Mouse (Mus musculus) CD4-positive helper T cell, adult 2 months (primary cell): ENCODE measurements around the gene Hist1h3b.
"Not testable (repeated sequence)": the region's sequence is repeated elsewhere in the genome, so short reads cannot be mapped to it uniquely, and the experiment has no call there.

Source experiments
- DNase-seq: peaks from one replicate; pipeline ENCODE4 v3.0.0-alpha.2; 2012; ENCODE audit warnings: low read depth, missing footprints, low spot score

Hist1h3b gene

DNA sequence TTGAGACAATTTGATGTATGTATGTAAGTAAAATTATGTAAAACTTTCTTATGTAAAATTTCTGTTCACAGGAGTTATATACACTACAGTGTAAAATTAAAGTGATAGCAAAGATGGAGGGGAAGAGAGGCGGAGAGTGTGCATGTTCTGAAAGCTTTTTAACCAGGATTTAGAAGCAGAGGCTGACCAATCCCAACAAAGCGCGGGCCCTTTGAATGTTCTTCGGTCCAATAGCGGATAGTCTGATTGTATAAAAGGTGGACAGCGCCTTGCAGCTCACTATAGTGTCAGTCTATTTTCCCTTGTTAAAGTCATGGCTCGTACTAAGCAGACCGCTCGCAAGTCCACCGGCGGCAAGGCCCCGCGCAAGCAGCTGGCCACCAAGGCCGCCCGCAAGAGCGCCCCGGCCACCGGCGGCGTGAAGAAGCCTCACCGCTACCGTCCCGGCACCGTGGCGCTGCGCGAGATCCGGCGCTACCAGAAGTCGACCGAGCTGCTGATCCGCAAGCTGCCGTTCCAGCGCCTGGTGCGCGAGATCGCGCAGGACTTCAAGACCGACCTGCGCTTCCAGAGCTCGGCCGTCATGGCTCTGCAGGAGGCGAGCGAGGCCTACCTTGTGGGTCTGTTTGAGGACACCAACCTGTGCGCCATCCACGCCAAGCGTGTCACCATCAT, at the start of gene Hist1h3b:
Gene Hist1h3b (plus strand): TSS at position 201 of the 675 bp plus-strand sequence.
- peak; percentile 85 for DNase-seq

- not testable (repeated sequence) for DNase-seq
Observed at GRCm38 (mm10) chr13:23702801-23703200, 49.3 kb upstream of the Hist1h3b start.

GRCm38 (mm10) chr13:23705751-23706356, 46.2 kb upstream of the Hist1h3b start:
- DNase-seq: no peak

GRCm38 (mm10) chr13:23706771-23707170, 45.3 kb upstream of the Hist1h3b start:
- DNase-seq: no peak

GRCm38 (mm10) chr13:23708041-23708440, 44.0 kb upstream of the Hist1h3b start:
- no peak for DNase-seq

- DNase-seq: no peak
Observed at GRCm38 (mm10) chr13:23708654-23709053, 43.4 kb upstream of the Hist1h3b start.

- no peak for DNase-seq
Observed at GRCm38 (mm10) chr13:23709714-23710373, 42.2 kb upstream of the Hist1h3b start.

GRCm38 (mm10) chr13:23710374-23711089, 41.5 kb upstream of the Hist1h3b start, which contains the start of gene Hfe:
Gene Hfe, minus strand, starts transcription at chr13:23710854.
- DNase-seq: peak; percentile 83

DNA sequence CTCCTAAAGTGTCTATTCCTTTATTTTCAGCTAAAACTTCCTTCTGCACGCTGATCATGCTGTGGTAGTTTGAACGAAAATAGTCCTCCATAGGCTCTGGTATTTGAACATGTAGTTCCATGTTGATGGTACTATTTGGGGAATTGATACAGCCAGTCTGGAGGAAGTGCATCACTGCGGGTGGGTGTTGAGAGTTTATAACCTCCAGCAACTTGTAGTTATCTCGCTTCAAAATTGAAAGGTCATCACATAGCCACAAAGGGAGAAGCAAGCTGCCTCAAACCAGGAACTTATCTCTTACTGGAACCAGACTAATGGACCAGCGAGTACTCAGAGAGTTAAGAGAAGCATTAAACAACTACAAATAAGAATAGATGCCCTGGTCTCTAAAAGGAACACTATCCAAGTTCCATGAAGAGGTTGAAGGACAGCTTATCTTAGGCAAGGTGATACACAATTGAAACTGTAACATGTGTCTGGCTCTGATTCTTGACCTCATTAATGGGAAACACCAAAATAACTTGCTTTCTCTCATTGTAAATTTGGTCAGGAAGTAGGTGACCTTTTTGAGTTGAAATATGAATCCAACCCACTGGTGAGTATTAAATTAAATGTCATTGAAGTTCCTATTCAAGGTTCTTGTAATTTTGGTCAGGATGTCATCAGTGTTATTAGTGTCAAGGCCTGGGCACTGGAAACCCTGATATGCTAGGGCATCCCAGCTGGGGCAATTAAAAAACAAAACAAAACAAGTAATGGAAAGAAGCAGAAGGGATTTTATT, 35.6 kb upstream of the Hist1h3b start:
- DNase-seq: no peak

DNA sequence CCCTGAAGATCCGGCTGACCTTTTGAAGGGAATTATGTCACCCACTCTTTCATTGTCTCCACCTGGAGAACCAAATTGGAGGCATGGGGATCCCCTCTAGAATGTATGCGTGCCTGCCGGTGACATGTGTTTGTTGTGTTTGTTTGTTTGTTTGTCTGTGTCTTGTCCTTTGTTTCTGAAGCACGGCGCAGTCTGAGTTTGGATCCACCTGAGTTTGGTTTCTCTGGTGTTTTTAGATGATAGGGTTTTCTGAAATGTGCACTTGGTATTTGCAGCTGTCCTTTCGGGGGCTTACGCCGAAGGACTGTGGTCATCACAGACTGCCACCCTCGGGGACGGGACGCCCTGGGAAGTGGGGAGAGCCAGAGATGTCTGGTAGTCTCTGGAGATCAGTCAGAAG, 34.9 kb upstream of the Hist1h3b start:
- no peak for DNase-seq

DNA sequence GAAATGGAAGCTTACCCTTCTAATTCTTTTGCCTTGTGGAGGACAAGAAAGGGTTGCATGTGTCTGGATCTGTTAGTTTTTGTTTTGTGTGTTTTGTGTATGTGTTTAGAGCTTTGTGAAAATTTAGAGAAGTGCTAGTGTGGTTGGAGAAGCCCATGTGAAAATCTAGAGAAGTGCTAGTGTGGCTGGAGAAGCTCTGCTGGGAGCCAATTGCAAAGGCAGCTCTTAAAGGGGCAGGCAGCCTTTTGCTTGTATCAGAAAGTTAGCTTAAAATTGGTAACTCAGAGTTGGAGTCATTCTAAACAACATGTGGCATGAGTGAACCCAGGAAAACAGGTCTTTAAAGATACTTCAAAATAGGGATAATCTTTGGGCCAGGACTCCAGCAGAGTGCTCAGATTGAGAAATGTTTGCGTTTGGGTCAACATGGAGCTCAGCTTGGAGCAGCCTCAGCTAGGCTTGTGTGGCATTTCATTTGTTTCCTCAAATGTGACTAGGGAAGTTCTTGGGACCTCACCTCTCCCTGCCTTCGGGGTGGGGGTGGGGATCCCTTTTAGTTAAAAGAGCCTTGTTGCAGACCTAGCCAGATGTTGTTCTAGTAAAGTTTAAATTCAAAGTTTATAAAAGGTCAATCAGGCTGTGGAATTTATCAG, 34.3 kb upstream of the Hist1h3b start:
- DNase-seq: not testable (repeated sequence)

- no peak for DNase-seq
Observed at GRCm38 (mm10) chr13:23724239-23724638, 27.8 kb upstream of the Hist1h3b start.

DNA sequence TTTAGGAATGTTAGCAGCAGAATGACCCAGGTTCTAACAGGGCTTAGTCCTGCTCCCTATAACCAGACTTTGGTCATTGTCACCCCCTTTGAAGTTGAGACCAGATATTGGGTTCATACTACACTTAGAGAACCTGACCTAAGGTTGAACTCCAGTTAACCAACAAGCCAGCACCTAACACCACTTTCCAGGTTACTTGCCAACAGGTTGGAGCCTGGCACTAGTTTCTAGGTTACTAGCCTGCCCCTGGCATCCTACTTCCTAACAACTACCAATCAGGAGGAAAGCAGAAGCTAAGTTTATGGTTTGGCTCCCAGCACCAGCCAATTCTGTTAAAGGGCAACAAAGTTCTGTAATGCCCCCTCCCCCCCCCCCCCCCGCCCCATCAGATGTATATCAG, 26.9 kb upstream of the Hist1h3b start:
- DNase-seq: no peak

DNA sequence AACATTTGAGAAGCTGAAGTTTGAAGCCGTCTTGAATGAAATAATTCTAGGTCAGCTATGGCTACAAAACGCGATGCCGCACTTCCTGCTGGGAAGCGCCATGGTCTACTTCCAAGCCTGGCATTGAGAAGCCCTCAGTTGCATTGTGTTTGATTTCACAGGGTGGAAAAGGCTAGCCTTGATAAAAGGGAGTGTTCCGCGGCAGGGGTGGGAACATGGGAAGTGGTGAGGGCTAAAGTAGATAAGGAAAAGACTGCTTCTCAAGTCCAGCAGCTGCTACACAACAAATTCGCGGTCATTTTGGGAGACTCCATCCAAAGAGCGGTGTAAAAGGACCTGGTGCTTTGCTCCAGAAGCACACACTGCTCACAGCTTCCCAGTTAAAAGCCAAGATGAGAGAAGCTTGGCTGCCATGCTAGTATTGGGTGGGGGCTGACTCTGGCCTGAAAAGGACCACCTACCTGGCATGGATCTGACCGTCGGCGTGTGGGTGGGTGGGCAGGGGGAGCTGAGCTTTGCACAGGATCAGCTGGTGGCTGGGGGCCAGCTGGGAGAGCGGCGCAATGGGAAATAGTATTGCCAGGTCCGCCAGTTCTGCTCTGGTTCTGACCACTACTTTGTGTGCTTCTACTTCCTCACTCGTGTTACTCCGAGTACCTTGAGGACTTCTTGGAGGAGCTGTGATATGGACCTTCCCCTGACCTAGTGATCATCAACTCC, 23.4 kb upstream of the Hist1h3b start:
- DNase-seq: no peak

DNA sequence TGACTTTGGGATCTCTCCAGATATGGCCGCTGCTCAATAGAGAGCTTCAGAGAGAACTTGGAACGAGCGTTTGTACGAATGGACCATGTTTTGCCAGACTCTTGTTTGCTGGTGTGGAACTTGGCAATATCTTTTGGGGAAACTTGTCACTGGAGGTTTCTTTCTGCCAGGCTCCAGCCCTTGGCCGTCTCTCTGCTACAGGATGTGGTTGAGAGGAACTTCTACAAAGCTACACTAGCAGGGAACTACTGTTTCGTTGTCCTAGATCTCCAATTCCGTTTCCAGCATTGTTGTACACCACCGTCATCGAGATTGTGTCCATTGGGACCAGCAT, 22.9 kb upstream of the Hist1h3b start:
- DNase-seq: no peak

DNA sequence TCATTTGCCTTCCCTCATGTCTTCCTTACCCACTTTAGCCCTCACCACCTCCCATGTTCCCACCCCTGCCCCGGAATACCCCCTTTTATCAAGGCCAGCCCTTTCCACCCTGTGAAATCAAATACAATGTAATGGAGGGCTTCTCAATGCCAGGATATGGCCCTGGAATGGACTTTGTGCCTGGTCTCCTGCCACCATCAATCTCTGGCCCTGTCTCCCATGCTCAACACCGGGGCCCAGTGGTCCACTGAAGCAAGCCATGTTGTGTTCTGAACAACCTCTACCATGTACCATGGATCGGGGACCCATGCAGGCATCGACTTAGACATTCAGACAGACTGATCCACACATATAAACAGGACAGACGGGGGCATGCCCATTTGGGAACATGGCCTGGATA, 22.4 kb upstream of the Hist1h3b start:
- DNase-seq: no peak

DNA sequence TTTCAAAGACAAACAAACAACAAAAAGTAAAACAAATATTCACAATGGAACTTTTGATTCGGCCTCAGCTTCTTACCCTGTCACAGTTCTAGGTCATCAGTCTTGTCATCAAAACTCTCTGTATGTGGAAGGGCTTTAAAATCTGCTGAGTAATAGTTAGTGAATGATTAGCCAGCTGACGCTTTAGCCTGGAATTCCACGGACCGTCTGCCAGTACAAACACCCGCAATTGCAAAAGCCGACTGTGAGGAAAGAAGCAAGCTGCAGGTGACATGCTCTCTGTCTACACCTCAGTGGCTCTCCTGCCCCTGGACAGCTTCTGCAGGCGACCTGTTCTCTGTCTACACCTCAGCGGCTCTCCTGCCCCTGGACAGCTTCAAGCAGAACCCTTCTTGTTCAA, 21.6 kb upstream of the Hist1h3b start:
- no peak for DNase-seq

DNA sequence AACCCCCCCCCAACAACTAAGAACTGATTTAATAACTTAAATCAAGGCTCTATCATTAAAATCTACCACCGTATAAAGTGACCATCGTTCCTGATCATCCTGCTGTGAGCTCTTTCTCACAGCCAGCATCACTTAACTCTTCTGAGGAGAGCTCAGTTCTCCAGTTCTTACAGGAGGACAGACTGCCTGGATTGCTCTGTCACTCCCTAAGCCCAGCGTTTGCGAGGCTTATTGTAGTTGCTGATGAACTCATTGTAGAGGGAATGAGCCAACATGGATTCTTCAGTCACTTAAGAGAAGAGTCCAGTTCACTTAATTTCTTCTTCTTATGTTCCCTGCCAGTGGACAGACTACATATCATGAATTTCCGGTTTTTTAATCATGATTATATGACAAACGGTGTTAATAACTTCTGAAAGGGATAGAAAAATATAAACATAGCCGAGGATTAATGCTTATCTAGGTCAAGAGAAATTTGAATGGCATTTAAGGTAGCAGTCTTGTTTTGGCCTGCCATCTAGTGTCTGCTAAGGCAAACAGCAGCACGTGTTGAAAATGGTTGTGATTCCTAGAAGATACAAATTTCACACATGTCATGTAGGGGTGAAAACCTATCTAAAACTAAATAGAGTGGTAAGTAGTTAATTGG, 19.8 kb upstream of the Hist1h3b start:
- peak; percentile 64 for DNase-seq

DNA sequence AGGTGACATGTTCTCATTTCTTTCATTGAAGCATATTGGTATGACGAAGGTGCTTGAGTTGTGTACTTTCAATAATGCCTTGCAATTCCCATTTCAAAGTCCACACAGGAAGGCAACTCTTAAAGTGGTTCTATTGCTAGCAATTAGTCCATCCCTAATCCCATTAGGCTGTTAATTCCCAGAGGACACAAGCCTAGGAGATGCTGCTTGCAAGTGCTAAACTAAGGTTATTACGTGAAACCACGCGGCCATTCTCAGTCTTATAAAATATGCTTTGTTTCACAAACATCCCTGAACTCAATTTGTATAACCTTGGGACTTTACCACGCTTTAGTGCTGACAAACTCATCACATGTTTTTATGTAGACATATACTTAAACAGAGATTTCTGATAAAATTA, 15.0 kb upstream of the Hist1h3b start:
- no peak for DNase-seq

DNA sequence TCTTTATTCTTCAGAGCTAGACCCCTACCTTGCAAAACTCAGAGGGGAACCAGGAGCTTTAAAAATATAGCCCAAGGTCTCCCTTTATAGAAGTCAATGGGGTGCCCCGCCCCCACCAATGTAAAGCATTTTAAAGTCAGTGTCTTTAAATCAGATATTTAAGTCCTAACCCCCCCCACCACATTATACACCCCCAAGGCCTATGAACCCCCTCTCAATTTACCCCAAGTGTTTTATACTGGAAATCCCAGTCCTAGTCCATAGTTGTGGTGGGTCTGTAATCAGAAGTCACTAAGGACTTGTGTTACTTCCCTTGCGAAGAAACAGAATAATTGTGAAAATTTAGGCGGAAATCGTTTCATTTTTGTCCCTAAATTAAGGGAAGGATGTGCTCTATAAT, 14.0 kb upstream of the Hist1h3b start:
- DNase-seq: no peak
